Mouse (Mus musculus): ENCODE measurements around the gene Olfr561. TPM values are rescaled to one million over a fixed set of nuclear protein-coding genes. Genes with fewer than 3 reads are reported as not detected.

Olfr561 gene
- total RNA-seq (2023): not detected

GRCm38 (mm10) chr7:102770921-102771320, at the start of gene Olfr561:
Gene Olfr561, plus strand, starts transcription at chr7:102771221.

GRCm38 (mm10) chr7:102727391-102727790, 43.6 kb upstream of the Olfr561 start, which contains the start of gene Olfr559:
Gene Olfr559, minus strand, starts transcription at chr7:102727491.

DNA sequence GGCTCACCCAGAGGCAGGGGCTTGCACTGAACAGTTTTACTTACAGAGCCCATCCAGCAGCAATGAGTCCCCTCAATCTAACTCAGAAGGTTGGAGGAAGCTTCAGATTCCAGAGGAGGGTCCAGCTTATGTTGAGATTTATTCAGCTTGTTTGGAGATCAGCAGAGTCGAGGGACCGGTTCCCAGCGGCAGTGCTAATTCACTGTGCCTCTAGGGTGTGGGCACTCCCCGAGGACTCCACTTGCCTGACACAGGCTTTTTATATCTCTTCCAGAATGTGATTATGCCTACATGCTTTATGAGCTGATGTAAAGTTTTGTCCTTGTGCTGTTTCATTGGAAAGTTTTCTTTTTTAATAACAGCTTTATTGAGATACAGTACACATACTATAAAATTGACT, 11.8 kb upstream of the Olfr561 start, which contains the start of the genes Olfr560 and Olfr78:
Gene Olfr560 (minus strand): TSS at position 101 of the 400 bp plus-strand sequence.
Gene Olfr78 (minus strand): TSS at position 206 of the 400 bp plus-strand sequence.

DNA sequence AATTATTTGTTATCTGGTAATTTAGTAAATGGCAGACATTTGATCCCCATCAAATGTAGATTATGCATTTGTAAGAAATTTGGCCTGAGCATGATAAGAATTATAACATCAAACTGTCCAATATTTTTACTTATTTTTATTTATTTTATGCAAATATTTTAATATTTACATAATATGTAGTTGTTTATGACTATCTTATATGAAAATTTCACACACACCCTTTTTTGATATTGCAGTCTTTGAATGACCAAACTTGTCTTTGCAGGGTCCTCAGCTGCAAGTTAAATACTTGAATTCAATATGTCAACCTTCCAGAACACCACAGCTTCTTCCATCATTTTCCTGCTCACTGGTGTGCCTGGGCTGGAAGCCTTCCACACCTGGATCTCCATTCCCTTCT, 32.2 kb downstream of the Olfr561 start, which contains the start of gene Olfr564:
Gene Olfr564 (plus strand): TSS at position 301 of the 400 bp plus-strand sequence.

Other genes with a start within 250 kb of the Olfr561 start
- gene Olfr547, start 236.5 kb upstream of the Olfr561 start, total RNA-seq (2023): not detected
- not detected for gene Olfr548-ps1, start 230.3 kb upstream of the Olfr561 start, total RNA-seq (2023)
- gene Olfr549, start 221.4 kb upstream of the Olfr561 start, total RNA-seq (2023): not detected
- gene Trim21, start 205.7 kb upstream of the Olfr561 start, total RNA-seq (2023): 10 to 100 TPM; 31.0 to 47.2 TPM
- not detected for gene Olfr550, start 199.8 kb upstream of the Olfr561 start, total RNA-seq (2023)
- not detected for gene Olfr551, start 179.3 kb upstream of the Olfr561 start, total RNA-seq (2023)
- gene Olfr552, start 173.5 kb upstream of the Olfr561 start, total RNA-seq (2023): under 1 TPM in 1 of 2 experiments, not detected in 1; 0.18 TPM
- gene Olfr553, start 153.0 kb upstream of the Olfr561 start, total RNA-seq (2023): not detected
- gene Olfr554, start 132.8 kb upstream of the Olfr561 start, total RNA-seq (2023): not detected
- not detected for gene Olfr555, start 112.4 kb upstream of the Olfr561 start, total RNA-seq (2023)
- gene Olfr556, start 106.3 kb upstream of the Olfr561 start, total RNA-seq (2023): not detected
- 10 to 100 TPM; 21.8 to 29.3 TPM for gene Trim68, start 83.9 kb upstream of the Olfr561 start, total RNA-seq (2023)
- not detected for gene Olfr557, start 75.3 kb upstream of the Olfr561 start, total RNA-seq (2023)
- not detected for gene Olfr558, start 69.0 kb upstream of the Olfr561 start, total RNA-seq (2023)
- not detected for gene Olfr33, start 52.2 kb upstream of the Olfr561 start, total RNA-seq (2023)
- gene Olfr559, start 43.7 kb upstream of the Olfr561 start, total RNA-seq (2023): not detected
- not detected for gene Olfr560, start 11.9 kb upstream of the Olfr561 start, total RNA-seq (2023)
- not detected for gene Olfr78, start 11.8 kb upstream of the Olfr561 start, total RNA-seq (2023)
- gene Olfr564, start 32.3 kb downstream of the Olfr561 start, total RNA-seq (2023): not detected
- not detected for gene Olfr566, start 87.5 kb downstream of the Olfr561 start, total RNA-seq (2023)
- gene Olfr568, start 105.9 kb downstream of the Olfr561 start, total RNA-seq (2023): not detected
- not detected for gene Olfr569, start 119.7 kb downstream of the Olfr561 start, total RNA-seq (2023)
- not detected for gene Olfr570, start 123.4 kb downstream of the Olfr561 start, total RNA-seq (2023)
- gene Olfr571, start 146.3 kb downstream of the Olfr561 start, total RNA-seq (2023): not detected
- gene Olfr572, start 153.2 kb downstream of the Olfr561 start, total RNA-seq (2023): not detected
- not detected for gene Olfr573-ps1, start 171.4 kb downstream of the Olfr561 start, total RNA-seq (2023)
- gene Olfr574, start 177.2 kb downstream of the Olfr561 start, total RNA-seq (2023): not detected
- not detected for gene Olfr575, start 187.6 kb downstream of the Olfr561 start, total RNA-seq (2023)
- gene Olfr576, start 191.4 kb downstream of the Olfr561 start, total RNA-seq (2023): not detected
- gene Olfr577, start 204.7 kb downstream of the Olfr561 start, total RNA-seq (2023): not detected
- not detected for gene Olfr578, start 218.1 kb downstream of the Olfr561 start, total RNA-seq (2023)